Mouse (Mus musculus) bone marrow macrophage, adult 2 months (primary cell): ENCODE results near the gene Gm28051.

Experiments
- CTCF ChIP-seq: IDR thresholded peaks from 2 replicates; pipeline ENCODE4 v1.5.1; 2012; ENCODE audit warnings: low read depth, mild to moderate bottlenecking, low read length, moderate library complexity
- POLR2A ChIP-seq: IDR thresholded peaks from 2 replicates; pipeline ENCODE4 v1.6.1; 2012; ENCODE audit warnings: mild to moderate bottlenecking, low read depth, low read length, borderline replicate concordance

- no peak for TF ChIP-seq POLR2A
- peak; percentile 9; the same call in 1 of the 2 replicates for TF ChIP-seq CTCF
Measured at GRCm38 (mm10) chr12:102681590-102681989, 76.0 kb downstream of the Gm28051 start.
